Mouse (Mus musculus) v-Abl transformed pro-B cells (cell line): ENCODE results near the gene Myom3.

ENCODE experiments used
- in situ Hi-C, 2 experiments: fragments of 400-800 bp; cut with MboI; formaldehyde crosslinking; loops; one replicate each; pipeline ENCODE4 v1.15.1; 2025; ENCODE audit not compliant: unreplicated experiment in 2 of 2

Gene Myom3

GRCm38 (mm10) chr4:135851942-135852341, 92.4 kb downstream of the Myom3 start:
- in situ Hi-C loops: loop anchor here in 1 of 2 experiments (10.0 kb wide), 1 partner anchor 927 kb away; the partner anchor contains the start of gene Rsrp1

GRCm38 (mm10) chr4:135853987-135854546, 94.6 kb downstream of the Myom3 start:
- in situ Hi-C loops: loop anchor here in 1 of 2 experiments (10.0 kb wide), 1 partner anchor 929 kb away; the partner anchor contains the start of gene Rsrp1

GRCm38 (mm10) chr4:135854630-135855029, 95.1 kb downstream of the Myom3 start:
- in situ Hi-C loops: loop anchor here in 1 of 2 experiments (10.0 kb wide), 1 partner anchor 930 kb away; the partner anchor contains the start of gene Rsrp1

- in situ Hi-C loops: loop anchor here in 1 of 2 experiments (10.0 kb wide), 1 partner anchor 930 kb away; the partner anchor contains the start of gene Rsrp1
Observed at GRCm38 (mm10) chr4:135855080-135855479, 95.6 kb downstream of the Myom3 start.

GRCm38 (mm10) chr4:135855536-135856222, 96.2 kb downstream of the Myom3 start, which contains the start of gene Srsf10:
Srsf10 (plus strand) TSS chr4:135855747.
- in situ Hi-C loops: loop anchor here in 1 of 2 experiments (10.0 kb wide), 1 partner anchor 931 kb away; the partner anchor contains the start of gene Rsrp1

- in situ Hi-C loops: loop anchor here in 1 of 2 experiments (10.0 kb wide), 1 partner anchor 932 kb away; the partner anchor contains the start of gene Rsrp1
Observed at GRCm38 (mm10) chr4:135856223-135857091, 96.9 kb downstream of the Myom3 start.

- in situ Hi-C loops: loop anchor here in 1 of 2 experiments (10.0 kb wide), 1 partner anchor 933 kb away; the partner anchor contains the start of gene Rsrp1
Observed at GRCm38 (mm10) chr4:135857597-135858186, 98.2 kb downstream of the Myom3 start.
